Comparison of ENCODE assay signal across 13 mouse cellular contexts in the genomic region with DNA sequence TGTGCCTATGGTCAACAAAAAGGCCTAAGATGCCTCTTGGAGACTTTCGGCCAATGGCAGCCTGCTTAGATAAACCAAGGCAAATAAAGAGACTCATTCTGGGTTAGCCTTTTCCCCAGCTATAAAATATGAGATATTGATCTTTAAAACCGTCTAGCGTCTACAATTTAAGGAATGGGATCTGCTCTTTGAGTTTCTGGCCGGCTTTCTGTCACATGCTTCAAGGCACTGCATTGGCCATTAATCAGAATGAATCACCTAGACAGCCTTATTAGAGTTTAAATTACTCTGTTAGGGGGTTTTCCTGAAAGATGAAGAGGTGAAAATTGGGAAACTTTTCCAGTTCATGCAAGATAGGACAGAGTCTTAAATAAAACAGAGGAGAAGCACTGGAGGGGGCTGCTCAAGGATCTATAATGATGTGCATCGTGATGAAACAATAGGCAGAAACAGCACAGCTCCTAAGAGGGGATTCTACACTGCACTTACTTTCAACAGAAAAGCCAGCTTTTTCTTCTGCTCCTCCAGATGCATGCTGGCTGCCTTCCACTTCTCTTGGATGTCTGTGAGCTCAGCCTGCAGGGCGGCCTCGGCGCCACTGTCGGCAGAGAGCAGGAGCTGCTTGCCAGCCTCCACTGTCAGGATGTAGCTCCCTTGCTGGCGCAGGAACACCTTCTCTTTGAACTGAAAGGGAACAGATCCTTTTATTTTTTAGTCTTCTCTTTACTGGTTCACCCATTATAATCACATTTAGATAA. TPM values are rescaled to one million over a fixed set of nuclear protein-coding genes. Genes with fewer than 3 reads are reported as not detected.
DNase-seq lines count a peak whose midpoint lies in the region; ATAC-seq and TF ChIP-seq lines count a peak whose summit lies in the region.
"Had no signal": no experiment of that assay in that cellular context is flagged by ENCODE, and none has a peak within 500 bp of the region (broad histone marks: within the 10 kb centered on the region; RNA-seq: fewer than 3 reads in every experiment).

No protein-coding gene starts in this region.

- TF ChIP-seq CTCF in hindbrain, postnatal 0 days (IDR thresholded peaks at IDR 0.05; ENCODE audit: low read depth), result no peak

- WGBS in hindbrain, postnatal 0 days, result 71% methylated on average over 10 of the region's 10 CpGs
- 89% methylated on average over 10 of the region's 10 CpGs for WGBS in hindbrain, embryonic 12.5 days
- 74% methylated on average over 10 of the region's 10 CpGs for WGBS in liver, embryonic 12.5 days (ENCODE audit: insufficient replicate concordance)

- no peak overlapping the region for H3K9ac ChIP-seq in hindbrain, postnatal 0 days (replicated peaks; ENCODE audit: low read length)
- H3K9ac ChIP-seq in hindbrain, embryonic 12.5 days, result no peak overlapping the region
- H3K9ac ChIP-seq in liver, embryonic 12.5 days, result no peak overlapping the region
- H3K9ac ChIP-seq: heart, embryonic 15.5 days; limb, embryonic 13.5 days had no signal

- H3K27ac ChIP-seq in hindbrain, postnatal 0 days, result no peak overlapping the region
- H3K27ac ChIP-seq in hindbrain, embryonic 12.5 days, result no peak overlapping the region
- no peak overlapping the region for H3K27ac ChIP-seq in liver, embryonic 12.5 days
- H3K27ac ChIP-seq: heart, embryonic 15.5 days; limb, embryonic 13.5 days had no signal

- DNase-seq in hindbrain, postnatal 0 days (ENCODE audit: low spot score), result peak; percentile 54
- peak; percentile 61 for DNase-seq in MN1 (ENCODE audit: low spot score)
- DNase-seq in cerebellum, postnatal 14 days, result peak; percentile 30 to 37
- DNase-seq in layer of hippocampus, postnatal 10 days (ENCODE audit: low spot score in 2 of 2), result peak; percentile 16 to 42
- DNase-seq in yolk sac, embryonic 10.5 days (ENCODE audit: low spot score), result no peak
- DNase-seq in spleen, postnatal 14 days (ENCODE audit: low spot score in 2 of 2), result no peak

- no peaks in the 10 kb centered on the region for H3K4me1 ChIP-seq in hindbrain, postnatal 0 days (ENCODE audit: insufficient read depth, low read length)
- no peaks in the 10 kb centered on the region for H3K4me1 ChIP-seq in hindbrain, embryonic 12.5 days
- H3K4me1 ChIP-seq in liver, embryonic 12.5 days, result no peaks in the 10 kb centered on the region
- H3K4me1 ChIP-seq: heart, embryonic 15.5 days; limb, embryonic 13.5 days had no signal

- ATAC-seq in hindbrain, postnatal 0 days, result no peak
- no peak for ATAC-seq in hindbrain, embryonic 12.5 days (ENCODE audit: low FRiP score)
- ATAC-seq in liver, embryonic 12.5 days, result no peak

- H3K9me3 ChIP-seq in hindbrain, postnatal 0 days (ENCODE audit: low read length), result no peaks in the 10 kb centered on the region
- no peaks in the 10 kb centered on the region for H3K9me3 ChIP-seq in hindbrain, embryonic 12.5 days (replicated peaks)
- no peaks in the 10 kb centered on the region for H3K9me3 ChIP-seq in liver, embryonic 12.5 days (replicated peaks)
- H3K9me3 ChIP-seq: G1E; heart, embryonic 15.5 days; limb, embryonic 13.5 days had no signal

- H3K4me3 ChIP-seq in hindbrain, postnatal 0 days (ENCODE audit: low read length), result no peak overlapping the region
- H3K4me3 ChIP-seq in hindbrain, embryonic 12.5 days, result no peak overlapping the region
- no peak overlapping the region for H3K4me3 ChIP-seq in liver, embryonic 12.5 days
- H3K4me3 ChIP-seq: heart, embryonic 15.5 days; limb, embryonic 13.5 days had no signal

- H3K4me2 ChIP-seq in hindbrain, postnatal 0 days (ENCODE audit: low read depth, low read length), result no peak overlapping the region
- no peak overlapping the region for H3K4me2 ChIP-seq in hindbrain, embryonic 12.5 days (replicated peaks)
- no peak overlapping the region for H3K4me2 ChIP-seq in liver, embryonic 12.5 days
- H3K4me2 ChIP-seq: heart, embryonic 15.5 days; limb, embryonic 13.5 days had no signal

- no peaks in the 10 kb centered on the region for H3K27me3 ChIP-seq in hindbrain, postnatal 0 days (ENCODE audit: insufficient read depth, low read length)
- H3K27me3 ChIP-seq in hindbrain, embryonic 12.5 days, result no peaks in the 10 kb centered on the region
- no peaks in the 10 kb centered on the region for H3K27me3 ChIP-seq in liver, embryonic 12.5 days (replicated peaks)
- H3K27me3 ChIP-seq: heart, embryonic 15.5 days; limb, embryonic 13.5 days had no signal

- H3K36me3 ChIP-seq in hindbrain, postnatal 0 days (ENCODE audit: insufficient read depth, low read length), result peaks cover 11% of the 10 kb centered on the region; the same call in 1 of the 2 replicates
- no peaks in the 10 kb centered on the region for H3K36me3 ChIP-seq in hindbrain, embryonic 12.5 days
- peaks cover 19% of the 10 kb centered on the region; the same call in 1 of the 2 replicates for H3K36me3 ChIP-seq in liver, embryonic 12.5 days

RNA-seq across cellular contexts. Expression of gene Gm10097, which starts 28.2 kb away (rescaled TPM):
- not detected in 2 replicates for total RNA-seq in hindbrain, postnatal 0 days (2014; rRNA removed)
- polyA plus RNA-seq in hindbrain, postnatal 0 days (2015; fragmentation: Nextera tagmentation; extraction: Ambion mirVana), result 0.06 and 0.08 TPM in 2 replicates
- polyA plus RNA-seq in hindbrain, embryonic 12.5 days (2016; fragmentation: Nextera tagmentation; extraction: Ambion mirVana), result 0.08 and 0.21 TPM in 2 replicates
- total RNA-seq in layer of hippocampus, postnatal 10 days (2021), result not detected
- 0.05 TPM in 1 of 2 replicates, not detected in the other for polyA plus RNA-seq in liver, embryonic 12.5 days (2016; fragmentation: Nextera tagmentation; extraction: Ambion mirVana)
- total RNA-seq: common myeloid progenitor, adult 5-6 weeks had no signal
- polyA plus RNA-seq: G1E; neural tube, embryonic 11.5 days had no signal

Comparison
In these comparisons a context has a peak if more than half of its experiments do, and no peak if none do; other contexts are left out.
1. DNase-seq: peak in hindbrain, postnatal 0 days (single experiment), MN1 (single experiment), cerebellum, postnatal 14 days (2 of 2) and layer of hippocampus, postnatal 10 days (2 of 2); none in yolk sac, embryonic 10.5 days (single experiment) and spleen, postnatal 14 days (0 of 2).